Mouse (Mus musculus): ENCODE measurements around the gene Tm4sf4.

Gene Tm4sf4

DNA sequence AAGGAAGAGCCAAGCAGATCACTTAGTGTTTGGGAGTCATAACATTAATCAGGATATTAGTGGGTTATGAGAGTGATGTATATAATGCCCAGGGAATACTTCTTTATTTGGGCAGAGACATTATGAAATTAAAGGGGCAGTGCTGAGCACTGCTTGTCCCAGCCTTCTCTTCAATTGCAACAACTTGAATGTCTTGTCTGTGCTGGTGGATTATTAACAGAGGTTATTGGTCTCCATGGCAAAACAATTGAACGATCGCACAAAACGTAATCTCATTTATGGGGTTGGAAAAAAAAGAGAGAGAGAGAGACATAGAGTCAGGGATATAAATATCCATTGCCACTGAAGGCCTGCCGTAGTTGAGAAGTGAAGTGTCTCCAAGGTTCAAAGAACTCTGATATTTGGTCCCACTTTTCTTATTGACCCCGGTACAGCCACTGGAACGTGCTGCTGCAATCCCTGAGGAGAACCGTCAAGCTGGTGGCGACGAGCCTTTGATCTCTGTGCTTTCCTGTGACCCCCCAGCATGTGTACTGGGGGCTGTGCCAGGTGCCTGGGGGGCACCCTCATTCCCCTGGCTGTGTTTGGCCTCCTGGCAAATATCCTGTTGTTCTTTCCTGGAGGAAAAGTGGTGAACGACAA, at the start of gene Tm4sf4:
Tm4sf4 (plus strand) TSS at position 226 of the 642 bp plus-strand sequence.
- no peak for DNase-seq (ENCODE audit: low spot score in 2 of 2)

DNA sequence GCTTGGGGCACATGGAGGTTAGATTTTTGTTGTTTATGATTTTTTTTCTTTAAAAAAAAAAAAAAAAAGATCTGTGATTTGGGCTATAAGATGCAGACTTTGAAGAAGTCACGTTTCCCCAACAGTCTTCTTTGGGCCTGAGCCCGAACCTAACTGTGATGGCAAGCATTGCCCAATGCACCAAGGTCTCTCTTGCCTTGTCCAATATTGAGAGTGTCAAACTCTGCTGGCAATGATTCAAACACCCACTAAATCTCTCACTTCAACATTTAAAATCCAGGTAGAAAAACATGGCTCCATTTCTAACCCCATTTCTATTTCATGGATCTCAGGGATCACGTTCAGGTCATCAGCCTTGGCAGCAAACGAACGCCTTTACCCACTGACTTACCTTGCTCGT, 38.7 kb upstream of the Tm4sf4 start:
- no peak for DNase-seq (ENCODE audit: low spot score in 2 of 2)

DNA sequence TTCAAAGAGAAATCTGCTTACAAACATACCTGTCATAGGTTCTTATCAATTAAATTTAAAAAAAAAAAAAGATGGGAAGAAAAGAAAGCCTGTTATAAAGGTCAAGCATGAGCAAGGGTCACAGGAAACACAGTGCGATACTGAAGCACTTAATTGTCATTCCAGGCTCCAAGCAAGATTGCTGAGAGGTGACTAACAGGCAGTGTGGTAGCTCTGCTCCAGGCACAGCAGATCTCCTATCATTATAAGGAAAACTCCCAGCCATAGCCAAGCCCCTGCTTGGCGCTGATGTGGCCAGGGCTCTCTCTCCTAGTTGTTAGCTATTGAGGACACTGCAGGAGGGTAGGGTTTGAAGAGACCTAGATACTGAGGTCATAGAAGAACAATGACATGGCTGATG, 38.2 kb upstream of the Tm4sf4 start:
- no peak for DNase-seq (ENCODE audit: low spot score in 2 of 2)

DNA sequence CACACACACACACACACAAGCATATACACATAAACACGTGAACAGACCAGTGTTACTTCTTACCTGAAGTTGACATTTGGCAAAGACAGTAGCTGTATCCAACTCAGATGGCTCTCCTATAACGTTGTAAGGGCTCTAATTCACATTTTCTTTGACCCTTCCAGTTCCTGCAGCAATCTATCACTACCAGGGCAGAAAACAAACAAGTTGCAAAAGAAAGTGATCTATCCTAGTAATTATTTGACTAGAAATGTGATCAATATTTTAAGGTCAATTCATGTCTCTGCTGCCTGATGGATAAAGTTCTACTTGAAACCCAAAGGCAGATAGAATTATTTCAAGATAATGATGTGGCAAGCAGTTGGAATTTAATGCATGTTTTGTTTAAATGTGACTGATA, 37.5 kb upstream of the Tm4sf4 start:
- no peak for DNase-seq (ENCODE audit: low spot score in 2 of 2)

DNA sequence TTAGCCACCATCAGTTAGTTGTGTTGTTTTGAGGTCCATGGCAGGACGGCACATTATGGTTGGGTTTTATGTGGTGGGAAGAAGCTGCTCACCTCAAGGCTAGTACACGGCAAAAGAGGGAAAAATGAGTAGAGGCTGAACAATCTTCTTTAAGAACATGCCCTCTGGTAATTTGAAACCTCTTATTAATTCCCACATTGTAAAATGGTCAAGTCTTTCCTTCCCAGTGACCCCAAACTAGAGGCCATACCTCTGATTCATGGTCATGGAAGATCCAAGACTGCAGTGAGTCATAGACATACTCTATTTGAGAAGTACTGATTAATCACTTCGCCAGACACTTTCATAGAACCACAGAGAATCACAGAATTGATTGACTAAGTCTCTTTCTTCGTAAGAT, 13.6 kb upstream of the Tm4sf4 start:
- no peak for DNase-seq (ENCODE audit: low spot score in 2 of 2)

DNA sequence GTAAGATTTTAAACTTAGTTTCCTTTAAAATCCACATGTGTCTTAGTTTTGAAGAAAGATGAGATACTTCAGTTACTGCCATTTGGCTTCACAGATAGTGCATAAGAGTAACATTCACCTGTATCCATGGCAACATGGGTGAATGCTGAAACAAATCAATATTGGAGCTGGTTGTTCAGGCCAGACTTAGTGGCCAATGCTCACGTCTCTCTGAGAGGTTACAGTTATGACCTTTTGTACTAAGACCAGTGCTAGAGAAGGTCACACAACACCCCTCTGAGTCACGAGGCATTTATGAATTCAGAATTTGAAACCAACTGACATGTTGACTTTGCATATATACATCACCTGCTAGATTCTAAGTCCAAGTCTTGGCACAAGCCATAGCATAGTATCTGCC, 4.9 kb upstream of the Tm4sf4 start:
- no peak for DNase-seq (ENCODE audit: low spot score in 2 of 2)

DNA sequence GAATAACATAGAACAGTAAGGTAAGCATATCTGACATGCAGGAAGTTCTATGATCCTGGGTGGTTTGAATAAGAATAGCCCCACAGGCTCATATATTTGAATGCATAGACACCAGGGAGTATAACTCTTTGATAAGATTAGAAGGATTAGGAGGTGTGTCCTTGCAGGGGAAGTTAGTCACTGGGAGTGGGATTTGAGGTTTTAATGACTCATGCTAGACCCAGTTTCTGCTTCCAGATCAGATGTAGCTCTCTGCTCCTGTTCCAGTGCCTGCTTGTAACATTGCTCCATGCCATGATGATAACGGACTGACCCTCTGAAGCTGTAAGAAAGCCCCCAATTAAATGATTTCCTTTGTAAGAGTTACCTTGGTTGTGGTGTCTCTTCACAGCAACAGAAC, 4.5 kb upstream of the Tm4sf4 start:
- no peak for DNase-seq (ENCODE audit: low spot score in 2 of 2)

DNA sequence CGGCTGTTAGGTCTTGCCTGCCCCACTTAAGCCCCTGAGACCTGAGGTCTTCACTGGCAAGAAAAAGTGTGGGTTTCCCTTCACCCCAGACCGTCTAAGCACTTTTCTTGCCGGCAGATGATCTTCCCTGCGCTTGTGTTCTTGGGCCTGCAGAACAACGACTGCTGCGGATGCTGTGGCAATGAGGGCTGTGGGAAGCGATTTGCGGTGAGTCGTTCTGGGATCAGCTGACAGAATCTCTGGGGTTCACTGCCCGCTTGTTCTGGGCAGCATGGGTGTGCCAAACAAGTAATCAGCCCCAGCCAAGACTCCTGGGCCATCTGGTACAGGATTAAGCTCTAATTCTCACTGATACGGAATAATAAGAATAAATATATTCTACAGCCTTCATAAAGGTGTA, 1.2 kb downstream of the Tm4sf4 start:
- DNase-seq (ENCODE audit: low spot score in 2 of 2) = no peak

DNA sequence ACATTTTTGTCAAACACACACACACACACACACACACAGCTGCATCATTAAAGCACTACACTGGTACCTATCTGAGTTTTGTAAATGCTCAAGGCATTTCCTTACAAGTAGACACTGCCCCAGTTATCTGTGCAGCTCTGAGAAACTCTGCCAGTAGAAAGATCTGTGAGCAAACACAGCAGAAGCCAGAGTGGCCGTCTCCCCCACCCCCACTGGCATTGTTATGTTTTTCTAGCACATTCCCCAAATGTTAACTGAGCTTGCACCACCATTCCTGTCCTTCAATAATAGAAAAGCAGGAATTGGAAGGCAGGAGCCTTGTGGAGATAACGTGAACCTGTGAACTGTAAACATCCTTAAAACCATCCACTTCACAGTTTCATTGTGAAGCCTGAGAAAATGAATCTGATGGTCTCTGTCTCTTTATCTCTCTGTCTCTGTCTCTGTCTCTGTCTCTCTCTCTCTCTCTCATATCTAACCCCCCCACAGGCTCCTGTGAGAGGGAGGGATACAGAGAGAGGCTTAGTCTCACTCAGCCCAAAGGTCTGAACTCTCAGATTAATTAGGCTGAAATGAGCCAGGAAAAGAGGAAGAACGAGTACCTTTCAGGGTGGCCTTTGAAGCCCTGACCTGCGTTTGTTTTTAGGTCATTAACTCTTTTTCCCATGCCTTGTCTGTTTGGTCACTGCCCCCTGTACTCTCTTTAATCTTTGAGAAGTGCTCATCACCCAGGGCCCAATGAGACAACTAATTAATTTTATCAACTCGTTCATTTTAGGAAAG, 3.8 kb downstream of the Tm4sf4 start:
- no peak for DNase-seq (ENCODE audit: low spot score in 2 of 2)

DNA sequence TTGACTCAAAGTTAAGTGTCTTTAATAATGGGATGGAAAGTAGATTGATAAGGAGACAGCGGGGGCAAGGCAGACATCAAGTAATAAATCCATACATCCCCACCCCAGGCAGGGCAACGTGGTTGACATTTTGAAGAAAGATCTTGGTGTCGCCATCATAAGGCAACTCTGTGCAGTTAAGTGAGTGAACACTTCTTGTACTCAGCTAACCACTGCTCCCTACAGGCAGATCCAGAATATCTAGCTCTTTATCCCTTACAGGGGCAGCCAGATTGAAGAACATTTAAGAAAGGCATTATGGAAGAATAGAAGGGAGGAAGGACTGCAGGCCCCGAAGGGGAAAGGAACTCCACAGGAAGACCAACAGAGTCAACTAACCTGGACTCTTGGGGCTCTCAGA, 4.4 kb downstream of the Tm4sf4 start:
- no peak for DNase-seq (ENCODE audit: low spot score in 2 of 2)

DNA sequence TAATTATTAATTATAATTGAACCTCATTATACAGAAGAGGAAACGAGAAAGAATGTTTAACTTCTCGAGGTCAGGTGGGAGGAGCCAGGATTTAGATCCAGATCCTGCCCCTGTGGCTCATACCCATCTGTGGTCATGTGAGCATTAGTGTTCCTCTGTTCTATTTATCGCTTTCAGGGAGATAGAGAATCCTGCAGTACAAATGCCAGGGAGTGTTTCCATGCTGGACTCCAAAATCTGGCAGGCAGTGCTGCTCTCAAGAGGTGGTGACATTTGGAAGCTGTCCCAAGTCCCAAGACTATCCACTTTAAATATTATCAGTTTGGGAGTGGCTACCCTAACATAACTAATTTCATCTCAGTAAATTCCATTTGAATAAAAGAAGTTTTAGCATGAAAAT, 6.6 kb downstream of the Tm4sf4 start:
- no peak for DNase-seq (ENCODE audit: low spot score in 2 of 2)

DNA sequence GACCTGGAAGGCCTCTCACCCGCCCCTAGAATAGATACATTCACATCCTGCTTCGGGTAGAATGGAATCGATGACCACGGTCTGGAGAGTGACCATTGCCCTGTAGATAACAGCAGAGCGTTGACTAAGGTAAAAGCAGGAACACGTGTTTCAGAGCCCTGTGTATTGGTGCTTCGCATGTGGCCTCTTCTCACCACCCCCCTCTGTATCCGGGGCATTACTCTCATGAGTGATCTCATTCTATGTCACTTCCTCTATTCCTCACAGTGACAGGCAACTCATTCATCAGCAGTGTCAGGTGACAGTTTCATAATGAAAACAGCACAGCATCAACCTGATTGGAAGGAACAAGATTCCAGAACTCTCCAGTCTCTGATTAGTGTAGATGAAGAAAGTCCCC, 10.2 kb downstream of the Tm4sf4 start:
- DNase-seq (ENCODE audit: low spot score in 2 of 2) = no peak

DNA sequence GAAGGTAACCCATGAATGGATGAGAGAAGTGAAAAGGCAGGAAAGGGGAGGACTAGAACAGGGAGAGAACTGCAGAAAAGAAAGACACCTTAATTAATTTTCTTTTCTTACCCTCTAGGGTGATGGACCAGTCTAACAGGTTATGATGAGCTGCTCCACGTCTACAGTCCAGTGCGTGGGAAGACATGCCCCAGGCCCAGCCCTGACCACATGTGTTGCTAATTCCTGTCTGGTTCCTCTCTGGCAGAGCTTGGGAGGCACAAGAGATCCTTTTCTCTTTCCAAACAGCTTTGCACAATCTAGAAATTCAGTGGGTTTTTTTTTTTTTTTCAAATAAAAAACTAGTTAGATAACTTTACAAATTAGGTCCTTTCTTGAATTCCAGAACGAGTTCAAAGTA, 15.8 kb downstream of the Tm4sf4 start:
- no peak for DNase-seq (ENCODE audit: low spot score in 2 of 2)

DNA sequence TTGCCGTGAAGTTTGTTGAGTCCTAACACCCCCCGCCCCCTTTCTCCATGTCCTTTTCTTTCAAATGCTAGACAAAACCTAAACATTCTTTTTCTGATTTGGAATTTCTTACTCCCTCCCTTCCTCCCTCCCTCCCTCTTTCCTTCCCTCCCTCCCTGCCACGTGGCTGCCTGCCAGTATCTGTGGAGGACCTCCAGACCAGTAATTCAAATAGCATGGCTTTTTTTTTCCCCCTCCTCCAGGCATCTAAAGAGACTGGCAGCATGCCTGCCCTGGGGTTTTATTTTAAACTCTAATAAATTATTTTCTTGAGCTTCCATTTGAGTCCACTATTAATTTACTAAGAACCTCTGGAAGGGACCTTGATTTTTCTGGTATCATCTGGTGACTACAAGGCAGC, 20.6 kb downstream of the Tm4sf4 start:
- peak in 1 of 2 experiments; percentile 36 for DNase-seq (ENCODE audit: low spot score in 2 of 2)

DNA sequence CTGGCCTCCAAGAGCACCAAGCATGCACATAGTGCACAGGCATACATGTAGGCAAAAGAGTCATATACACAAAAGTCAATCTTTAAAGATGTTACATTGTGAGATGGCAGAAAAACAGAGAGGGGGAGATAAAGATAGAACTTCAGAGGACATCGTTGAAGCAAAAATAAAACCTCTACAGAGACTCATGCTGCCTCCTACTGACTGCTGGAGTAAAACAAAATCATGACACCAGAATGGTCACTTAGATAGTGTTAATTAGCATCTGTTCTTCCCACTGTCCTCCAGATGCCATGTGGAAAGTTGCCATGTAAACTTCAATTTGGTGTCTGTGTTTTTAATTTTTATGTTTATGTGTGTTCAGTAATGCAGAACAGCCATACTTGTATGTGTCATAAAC, 22.8 kb downstream of the Tm4sf4 start:
- DNase-seq (ENCODE audit: low spot score in 2 of 2) = no peak

DNA sequence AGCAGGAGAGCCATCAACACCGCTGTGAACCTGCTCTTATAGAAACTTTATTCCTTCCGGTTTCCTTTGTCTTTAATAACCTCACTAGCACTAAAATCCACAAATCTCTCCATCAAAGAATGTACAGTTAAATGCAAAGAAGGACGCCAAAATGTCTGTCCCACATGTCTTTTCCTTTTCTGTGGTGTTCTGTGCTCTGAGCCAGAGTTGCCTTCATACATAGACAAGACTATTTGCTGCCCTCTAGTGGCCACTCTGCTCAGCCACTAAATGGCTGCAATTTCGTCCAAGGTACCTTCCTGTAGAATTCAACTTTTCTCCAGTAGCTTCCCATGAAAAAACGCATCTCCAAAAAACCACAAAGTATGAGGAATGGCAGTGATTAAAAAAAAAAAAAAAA, 23.3 kb downstream of the Tm4sf4 start:
- DNase-seq (ENCODE audit: low spot score in 2 of 2) = peak; percentile 83 to 87

DNA sequence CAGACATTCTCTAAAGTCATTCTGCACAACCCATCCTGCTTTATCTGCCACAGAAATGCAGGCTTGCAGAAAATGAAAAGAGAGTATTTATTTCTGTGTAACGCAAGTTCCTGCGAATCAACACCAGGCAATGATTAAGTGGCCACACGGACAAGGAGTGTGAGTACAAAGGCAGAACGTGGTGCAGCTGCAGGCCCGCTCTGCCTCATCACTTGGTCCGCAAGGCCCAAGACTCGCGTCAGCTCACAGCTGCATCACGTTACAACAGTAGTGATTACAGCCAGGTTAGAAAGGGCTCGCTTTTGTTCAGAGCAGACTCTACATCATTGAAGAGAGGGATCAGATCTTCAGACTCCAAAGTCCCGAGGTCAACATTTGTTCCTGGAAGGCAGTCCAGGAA, 33.5 kb downstream of the Tm4sf4 start:
- no peak for DNase-seq (ENCODE audit: low spot score in 2 of 2)

DNA sequence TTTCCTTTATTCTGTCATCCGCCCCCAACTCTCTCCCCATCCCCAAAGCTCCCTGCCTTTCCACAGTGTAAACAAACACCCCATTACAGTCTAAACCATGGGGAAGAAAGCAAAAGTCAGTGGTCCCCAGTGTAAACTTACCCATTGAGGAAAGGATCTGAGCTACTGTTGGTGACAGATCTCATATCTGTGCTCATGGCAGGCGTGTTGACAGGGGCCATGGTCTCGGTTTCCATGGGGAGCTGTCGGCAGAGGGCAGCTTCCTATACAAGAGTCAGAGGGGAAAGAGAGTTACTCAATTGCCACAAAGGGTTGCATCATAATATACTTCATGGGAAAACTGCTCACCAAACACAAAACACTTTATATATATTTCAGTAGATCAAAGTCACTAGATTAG, 38.2 kb downstream of the Tm4sf4 start:
- no peak for DNase-seq (ENCODE audit: low spot score in 2 of 2)

DNA sequence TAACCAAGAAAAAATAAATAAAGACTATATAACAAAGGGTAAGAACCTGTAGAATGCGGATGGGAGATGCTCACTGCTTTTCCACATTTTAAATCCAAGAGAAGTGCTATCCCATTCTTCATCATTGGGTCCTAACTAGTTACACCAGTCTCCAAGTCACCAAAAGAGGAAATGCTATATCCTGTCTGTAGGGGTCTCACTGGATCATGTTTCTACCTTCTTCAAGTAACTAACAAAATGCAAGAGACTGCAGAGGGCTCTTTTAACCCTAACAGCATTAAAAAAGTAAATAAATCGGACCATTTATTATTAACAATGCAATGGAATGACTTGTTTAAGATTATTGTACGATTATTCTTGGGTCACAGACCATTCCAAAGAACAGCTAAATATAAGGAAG, 41.2 kb downstream of the Tm4sf4 start:
- no peak for DNase-seq (ENCODE audit: low spot score in 2 of 2)

DNA sequence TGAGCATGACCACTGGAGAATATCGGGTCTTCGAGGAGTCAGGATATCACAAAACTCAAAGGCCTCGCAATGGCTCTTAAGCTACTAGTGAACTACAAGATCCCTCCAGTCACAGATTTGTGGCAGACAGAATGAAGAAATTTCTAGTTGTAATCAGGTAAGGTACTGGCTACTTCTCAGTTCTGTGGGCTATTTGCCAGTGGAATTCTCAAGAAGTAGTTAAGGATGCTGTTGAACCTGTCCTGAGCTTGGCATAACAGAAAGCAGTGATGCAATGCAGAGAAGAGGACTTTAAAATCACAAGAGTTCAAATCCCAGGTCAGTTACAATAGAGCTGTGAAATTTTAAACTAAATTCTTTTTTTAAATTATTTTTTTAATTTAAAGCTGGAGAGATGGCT, 44.2 kb downstream of the Tm4sf4 start:
- DNase-seq (ENCODE audit: low spot score in 2 of 2) = no peak

DNA sequence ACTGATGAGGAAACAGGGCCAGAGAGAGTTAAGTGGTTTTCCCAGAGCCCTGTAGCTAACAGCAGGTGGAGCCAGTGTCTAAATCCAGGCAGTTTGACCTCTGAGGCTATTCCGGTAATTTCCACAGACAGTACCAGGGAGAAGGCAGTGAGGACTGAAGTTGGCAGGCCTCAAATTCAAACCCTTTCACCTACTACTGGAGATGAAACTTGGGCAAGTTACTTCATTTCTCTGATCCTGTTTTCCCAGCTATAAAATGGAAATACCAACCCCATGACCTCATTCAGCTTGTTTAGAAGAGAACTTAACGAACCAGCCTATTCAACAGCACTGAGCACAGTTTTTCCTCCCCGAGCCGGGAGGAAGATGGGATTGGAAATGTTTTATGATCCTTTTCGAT, 45.2 kb downstream of the Tm4sf4 start:
- peak; percentile 38 to 44 for DNase-seq (ENCODE audit: low spot score in 2 of 2)

DNA sequence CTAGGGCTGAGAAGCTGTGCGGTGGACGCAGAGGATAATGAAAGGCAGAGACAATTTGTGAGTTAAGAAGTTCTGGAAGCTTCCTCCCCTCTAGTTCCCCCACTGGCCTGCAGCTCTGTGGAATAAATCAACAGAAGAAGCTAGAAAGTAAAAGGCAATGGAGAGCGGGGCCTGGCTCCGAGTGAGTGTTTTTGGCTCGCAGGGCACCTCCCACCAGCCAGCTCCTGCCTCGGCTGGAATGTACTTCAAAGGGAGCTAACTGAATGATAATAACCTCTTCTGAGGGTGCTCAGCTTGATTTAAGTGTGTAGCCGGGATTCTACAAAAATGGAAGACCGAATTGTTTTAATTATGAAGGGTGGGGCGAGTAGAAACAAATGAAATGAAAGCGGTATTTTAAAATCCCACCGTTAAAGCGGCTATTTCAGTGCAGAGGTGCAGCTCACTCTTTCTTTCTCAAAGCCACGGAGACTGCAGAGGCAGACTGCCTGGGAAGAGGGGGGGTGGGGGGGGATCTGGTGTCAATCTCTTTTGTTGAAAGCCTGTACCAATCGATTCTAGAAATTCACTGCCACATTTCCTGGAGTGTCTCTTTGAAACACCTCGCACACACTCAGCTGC, 46.0 kb downstream of the Tm4sf4 start:
- DNase-seq (ENCODE audit: low spot score in 2 of 2) = peak; percentile 60 to 66

DNA sequence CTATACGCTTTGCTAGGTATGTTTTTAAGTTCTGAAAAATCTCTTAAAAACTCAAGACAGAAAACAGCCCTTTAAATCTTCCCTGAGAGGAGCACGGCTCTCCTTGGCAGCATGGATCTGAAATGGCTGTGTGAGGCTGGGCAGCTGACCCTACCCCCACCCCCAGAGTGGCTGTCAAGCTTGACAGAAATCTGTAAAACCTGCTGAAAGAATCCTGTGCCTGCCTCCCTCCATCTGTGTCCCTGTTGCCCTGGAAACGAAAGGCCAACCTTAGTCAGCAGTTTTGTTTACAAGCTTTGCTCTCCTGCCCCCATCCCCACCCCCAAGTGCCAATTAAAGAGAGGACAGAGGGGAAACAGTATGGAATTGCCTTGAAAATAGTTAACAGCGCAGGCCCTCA, 47.3 kb downstream of the Tm4sf4 start:
- DNase-seq (ENCODE audit: low spot score in 2 of 2) = peak in 1 of 2 experiments; percentile 42

All from right cerebral cortex, postnatal 10 days (tissue).